Mouse (Mus musculus): ENCODE measurements around the gene Stard5. TPM values are rescaled to one million over a fixed set of nuclear protein-coding genes. Genes with fewer than 3 reads are reported as not detected.

The Stard5 gene
- 11.6 and 12.9 TPM in 2 replicates for polyA plus RNA-seq (2016; fragmentation: Nextera tagmentation; extraction: Ambion mirVana)

DNA sequence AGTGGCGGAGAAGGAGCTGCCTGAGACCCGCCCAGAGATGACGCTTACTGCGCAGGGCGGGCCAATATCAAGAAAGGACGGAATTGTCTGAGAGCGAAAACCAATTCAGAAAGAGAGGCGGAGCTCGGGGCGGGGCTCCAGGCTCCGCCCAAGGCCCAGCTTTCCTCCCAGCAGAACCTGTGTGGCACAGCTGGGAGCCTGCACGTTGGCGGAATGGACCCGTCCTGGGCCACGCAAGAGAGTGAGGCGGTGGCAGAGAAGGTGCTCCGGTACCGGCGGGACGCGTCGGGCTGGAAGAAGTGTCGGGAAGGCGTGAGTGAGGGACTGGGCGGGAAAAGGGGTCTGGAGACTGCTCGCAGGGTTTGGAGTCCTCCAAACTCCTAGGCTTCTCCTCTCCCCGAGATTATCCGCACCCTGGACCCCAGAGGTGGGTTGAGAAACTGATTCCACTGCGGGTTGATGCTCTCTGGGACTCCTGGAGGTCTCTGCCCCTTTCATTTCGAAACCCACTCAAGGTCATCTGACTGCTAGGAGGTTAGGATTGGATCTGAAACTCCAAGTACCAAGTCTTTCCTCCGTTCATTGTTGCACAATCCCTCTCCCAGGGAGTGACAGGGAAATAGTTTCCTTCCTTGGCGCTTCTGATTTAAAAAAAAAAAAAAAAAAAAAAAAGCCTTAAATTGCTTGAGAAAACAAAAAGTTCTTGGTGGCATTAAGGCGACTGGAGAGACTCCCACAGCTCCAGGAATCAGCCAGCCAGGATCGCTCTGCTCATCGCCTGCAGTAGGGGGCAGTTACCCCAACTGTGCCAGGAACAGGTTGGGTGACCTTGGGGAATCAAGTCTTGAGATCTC is at the start of gene Stard5:
Gene Stard5 (plus strand): TSS at position 132 of the 854 bp plus-strand sequence.
- Histone ChIP-seq H3K27me3 (no peaks in the 10 kb centered on the region), H3K4me1 (peaks cover 17% of the 10 kb centered on the region), H3K9me3 (replicated peaks) (no peaks in the 10 kb centered on the region), H3K27ac (peak within 1 kb of the TSS; percentile 52; the same call in 1 of the 2 replicates), H3K4me2 (replicated peaks) (peak within 1 kb of the TSS; percentile 82), H3K9ac (peak within 1 kb of the TSS; percentile 71), H3K4me3 (peak within 1 kb of the TSS; percentile 60), H3K36me3 (no peaks in the 10 kb centered on the region)
- ATAC-seq (ENCODE audit: low FRiP score): peak; percentile 97
- 1% methylated on average over 35 of the region's 35 CpGs for WGBS

DNA sequence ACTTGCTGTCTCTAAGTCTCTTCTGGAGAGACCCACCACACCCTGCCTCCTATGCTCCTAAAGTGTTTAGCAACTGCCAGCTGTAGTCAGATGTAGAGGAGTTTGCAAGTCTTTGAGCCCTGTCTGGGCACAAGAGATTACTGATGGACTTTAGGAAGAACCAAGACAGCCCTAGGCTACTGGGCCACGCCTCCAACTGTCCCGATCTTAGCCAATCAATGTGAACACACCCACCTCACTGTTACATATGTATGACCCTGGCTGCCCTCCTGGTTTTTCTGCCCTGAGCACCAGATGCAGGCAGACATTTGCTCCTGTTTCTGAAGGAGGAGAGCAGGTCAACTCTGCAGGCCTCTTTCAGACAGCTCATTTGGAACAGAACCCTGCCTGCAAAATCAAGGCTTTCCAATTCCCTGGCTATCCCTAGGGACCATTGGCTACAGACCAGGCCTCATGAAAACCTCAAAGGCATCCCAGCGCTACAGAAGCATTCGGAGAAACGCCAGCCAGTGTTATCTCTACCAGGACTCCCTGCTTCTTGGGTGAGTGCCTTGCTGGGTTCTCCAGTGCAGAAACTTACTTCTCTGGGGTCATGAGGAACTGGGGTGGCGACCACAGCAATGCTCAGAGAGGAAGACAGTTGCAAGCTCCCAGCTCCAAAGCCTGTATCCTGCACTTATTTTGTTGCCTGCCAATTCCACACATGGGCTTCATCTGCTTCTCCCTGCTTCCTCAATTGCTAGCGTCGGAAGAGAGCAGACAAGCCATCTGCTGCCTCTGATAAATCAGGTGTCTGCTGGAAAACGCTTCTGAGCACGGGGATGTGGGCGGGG is 46.9 kb upstream of the Stard5 start, which contains the start of gene Tmc3:
Gene Tmc3 (plus strand): TSS at position 289 of the 833 bp plus-strand sequence.
- Histone ChIP-seq H3K4me1 (peaks cover 8% of the 10 kb centered on the region; the same call in 1 of the 2 replicates), H3K9me3 (replicated peaks) (no peaks in the 10 kb centered on the region), H3K4me2 (replicated peaks) (no peak within 1 kb of the TSS), H3K27ac (no peak within 1 kb of the TSS), H3K36me3 (no peaks in the 10 kb centered on the region), H3K4me3 (no peak within 1 kb of the TSS), H3K9ac (no peak within 1 kb of the TSS), H3K27me3 (no peaks in the 10 kb centered on the region)
- WGBS: 53% methylated on average over 11 of the region's 11 CpGs
- ATAC-seq (ENCODE audit: low FRiP score): no peak; the same call in 1 of the 2 replicates

DNA sequence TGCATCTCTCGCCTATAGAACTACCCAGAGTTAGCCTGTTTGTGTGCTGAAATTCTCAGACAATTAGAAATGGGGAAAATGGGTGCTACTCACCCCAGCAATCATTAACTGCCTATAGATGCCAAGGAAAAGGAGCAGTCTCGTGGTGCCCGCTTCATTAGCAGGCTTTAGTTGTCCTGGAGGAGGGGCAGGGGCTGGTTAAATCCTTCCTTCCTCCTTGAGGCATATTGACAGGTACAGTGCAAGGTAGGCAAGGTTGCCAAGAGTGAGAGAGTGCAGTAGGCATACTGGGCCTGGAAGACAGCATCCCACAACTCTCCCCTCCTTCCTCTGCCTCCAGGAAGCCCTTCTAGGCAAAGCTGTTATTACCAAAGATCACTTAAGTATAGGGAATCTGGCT is 37.7 kb upstream of the Stard5 start:
- Histone ChIP-seq H3K9me3 (replicated peaks) (no peaks in the 10 kb centered on the region), H3K36me3 (no peaks in the 10 kb centered on the region), H3K9ac (no peak overlapping the region), H3K4me1 (no peaks in the 10 kb centered on the region), H3K4me2 (replicated peaks) (no peak overlapping the region), H3K27me3 (no peaks in the 10 kb centered on the region), H3K4me3 (no peak overlapping the region), H3K27ac (no peak overlapping the region)
- no peak for ATAC-seq (ENCODE audit: low FRiP score)
- 76% methylated on average over 3 of the region's 3 CpGs for WGBS

DNA sequence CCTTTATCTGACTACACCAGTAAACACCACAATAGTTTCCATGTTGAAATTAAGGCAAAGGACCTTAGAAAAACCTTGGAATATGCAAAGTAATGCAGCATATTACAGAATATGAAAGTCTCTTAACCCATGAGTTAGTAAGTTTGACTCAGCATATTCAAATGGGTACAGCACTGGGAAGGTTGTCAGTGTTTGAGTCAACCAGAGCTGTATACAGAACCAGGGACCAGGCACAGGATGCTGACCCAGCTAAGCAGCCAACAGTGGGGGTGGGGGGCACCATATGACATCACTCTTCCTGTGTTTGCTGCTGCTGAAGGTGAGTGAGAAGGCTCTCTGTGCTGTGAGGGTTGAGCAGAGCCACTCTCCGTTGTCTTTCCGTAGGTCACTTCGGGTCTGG is 34.7 kb upstream of the Stard5 start:
- no peak for ATAC-seq (ENCODE audit: low FRiP score)
- no peak overlapping the region for H3K9ac ChIP-seq
- H3K36me3 ChIP-seq: no peaks in the 10 kb centered on the region
- H3K4me2 ChIP-seq (replicated peaks): no peak overlapping the region
- H3K4me1 ChIP-seq: no peaks in the 10 kb centered on the region
- WGBS: 92% methylated on average over 3 of the region's 3 CpGs
- no peaks in the 10 kb centered on the region for H3K9me3 ChIP-seq (replicated peaks)
- no peak overlapping the region for H3K4me3 ChIP-seq
- no peak overlapping the region for H3K27ac ChIP-seq
- H3K27me3 ChIP-seq: no peaks in the 10 kb centered on the region

DNA sequence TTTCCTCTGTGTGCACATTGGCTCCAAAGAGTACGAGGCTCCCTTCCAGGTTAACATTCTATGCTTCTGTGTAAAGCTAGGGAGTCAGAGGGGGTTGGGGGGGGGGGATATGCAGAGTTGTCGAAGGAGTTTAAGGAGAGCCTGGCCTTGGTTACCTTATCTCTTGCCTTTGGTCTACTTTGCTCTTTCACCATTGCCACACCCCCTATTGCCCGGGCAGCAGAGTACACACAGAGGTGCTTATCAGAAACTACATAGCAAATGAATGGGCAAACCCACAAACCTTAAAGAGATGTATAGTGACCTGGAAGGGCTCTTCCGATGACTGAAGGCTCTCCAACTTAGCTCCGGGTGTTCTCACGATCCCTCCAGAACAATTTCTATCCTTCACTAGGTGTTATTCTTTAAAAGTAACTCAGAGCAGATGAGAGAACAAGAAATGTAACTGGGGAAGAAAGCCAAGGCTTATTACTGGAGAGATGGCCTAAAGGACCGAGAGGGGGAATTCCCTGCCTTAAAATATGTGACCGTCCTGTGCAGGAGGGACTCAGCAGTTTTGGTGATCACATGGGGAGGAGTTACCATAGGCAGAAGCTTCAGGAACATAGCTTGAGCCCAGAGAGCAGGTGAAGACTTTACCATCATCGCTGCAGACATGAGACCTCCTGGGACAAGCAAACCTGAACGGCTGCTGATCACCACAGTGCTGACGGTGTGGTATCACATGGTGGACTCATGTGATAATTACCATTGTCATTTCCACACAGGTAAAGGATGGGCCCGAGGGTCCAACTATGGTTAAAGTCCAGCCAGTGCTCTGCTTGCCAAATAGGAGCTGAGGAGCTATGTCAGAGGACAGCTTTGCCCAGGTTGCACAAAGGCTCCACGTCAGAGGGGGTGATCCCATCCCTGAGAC is 32.5 kb upstream of the Stard5 start:
- no peak for ATAC-seq (ENCODE audit: low FRiP score)
- H3K4me2 ChIP-seq (replicated peaks): no peak overlapping the region
- no peaks in the 10 kb centered on the region for H3K9me3 ChIP-seq (replicated peaks)
- H3K27ac ChIP-seq: no peak overlapping the region
- no peak overlapping the region for H3K9ac ChIP-seq
- no peaks in the 10 kb centered on the region for H3K36me3 ChIP-seq
- 90% methylated on average over 13 of the region's 13 CpGs for WGBS
- 0 out of 2 replicates have a peak, but pooled peaks cover under 1% of the 10 kb centered on the region for H3K4me1 ChIP-seq
- H3K27me3 ChIP-seq: no peaks in the 10 kb centered on the region
- no peak overlapping the region for H3K4me3 ChIP-seq

DNA sequence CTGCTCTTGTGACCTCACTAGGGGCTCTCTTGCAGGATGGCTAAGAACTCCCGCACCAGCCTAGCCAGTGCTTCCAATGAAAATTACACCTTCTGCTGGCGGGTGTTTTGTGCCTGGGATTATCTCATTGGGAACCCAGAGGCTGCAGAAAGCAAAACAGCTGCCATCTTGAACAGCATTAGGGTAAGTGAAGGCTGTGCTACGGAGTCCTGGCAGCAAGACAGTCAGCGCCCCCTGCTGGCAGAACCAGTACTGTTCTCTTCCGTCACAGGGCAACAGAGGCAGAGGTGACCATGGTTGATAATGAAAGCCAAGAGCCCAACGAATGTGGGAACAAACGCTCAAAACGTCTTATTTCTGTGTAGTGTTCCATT is 31.9 kb upstream of the Stard5 start:
- no peaks in the 10 kb centered on the region for H3K9me3 ChIP-seq (replicated peaks)
- no peaks in the 10 kb centered on the region for H3K36me3 ChIP-seq
- WGBS: 58% methylated on average over 8 of the region's 8 CpGs
- no peak for ATAC-seq (ENCODE audit: low FRiP score)
- no peaks in the 10 kb centered on the region for H3K27me3 ChIP-seq
- H3K27ac ChIP-seq: no peak overlapping the region
- no peak overlapping the region for H3K4me3 ChIP-seq
- 0 out of 2 replicates have a peak, but pooled peaks cover 3% of the 10 kb centered on the region for H3K4me1 ChIP-seq
- H3K4me2 ChIP-seq (replicated peaks): no peak overlapping the region
- no peak overlapping the region for H3K9ac ChIP-seq

DNA sequence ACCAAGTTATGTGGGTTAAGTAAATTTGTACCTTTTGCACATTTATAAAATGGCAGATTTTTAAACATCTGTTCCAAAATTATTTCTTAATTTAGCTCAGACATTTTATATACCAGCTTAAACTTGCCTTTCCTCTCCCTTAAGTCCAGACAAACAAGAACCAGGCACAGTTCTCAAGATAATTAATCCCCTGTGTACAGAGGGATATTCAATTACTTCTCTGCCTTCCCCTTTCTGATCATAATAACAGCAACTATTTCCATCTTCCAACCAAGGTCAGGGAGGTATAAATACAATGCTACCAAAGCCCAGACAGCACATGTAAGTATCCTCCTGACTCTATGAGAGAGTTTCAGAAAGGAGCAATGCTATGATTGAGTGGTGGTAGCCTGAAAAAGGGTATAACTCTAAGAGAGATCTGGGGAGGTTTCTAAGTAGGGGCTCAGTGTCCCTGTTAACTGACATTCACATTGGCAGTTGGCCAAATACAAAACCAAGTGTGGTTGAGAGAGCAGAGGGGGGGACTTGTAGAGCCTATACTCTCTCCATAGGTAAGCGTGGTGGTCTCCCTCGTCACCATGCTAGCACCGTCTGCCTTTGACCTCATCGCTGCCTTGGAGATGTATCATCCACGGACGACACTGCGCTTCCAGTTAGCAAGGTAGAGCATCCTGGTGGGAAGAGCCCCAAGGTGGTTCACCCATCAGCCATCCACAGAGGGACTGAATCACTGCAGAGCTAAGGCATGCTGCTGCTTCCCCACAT is 27.4 kb upstream of the Stard5 start:
- Histone ChIP-seq H3K27me3 (no peaks in the 10 kb centered on the region), H3K9me3 (replicated peaks) (no peaks in the 10 kb centered on the region), H3K4me3 (no peak overlapping the region), H3K36me3 (no peaks in the 10 kb centered on the region), H3K9ac (no peak overlapping the region), H3K27ac (no peak overlapping the region), H3K4me1 (0 out of 2 replicates have a peak, but pooled peaks cover 3% of the 10 kb centered on the region), H3K4me2 (replicated peaks) (no peak overlapping the region)
- no peak for ATAC-seq (ENCODE audit: low FRiP score)
- 92% methylated on average over 7 of the region's 7 CpGs for WGBS

DNA sequence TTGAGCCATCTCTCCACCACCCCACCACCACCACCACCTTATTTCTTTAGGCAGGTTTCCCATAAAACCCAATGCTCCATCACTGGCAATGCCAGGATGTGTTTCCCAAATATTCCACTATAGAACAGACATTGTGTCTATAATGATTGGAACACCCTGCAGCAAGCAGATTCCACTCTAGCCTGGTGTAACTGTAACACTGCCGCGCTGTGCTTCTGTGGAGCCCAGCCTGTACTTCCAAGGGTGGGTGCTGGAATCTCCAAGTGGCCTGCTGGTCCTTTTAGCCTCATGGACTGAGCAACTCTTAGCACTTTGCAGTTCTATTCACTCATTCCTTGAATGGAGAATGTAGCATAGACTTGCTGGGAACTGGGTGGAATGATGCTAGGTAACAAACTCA is 25.0 kb upstream of the Stard5 start:
- H3K9me3 ChIP-seq (replicated peaks): no peaks in the 10 kb centered on the region
- H3K4me1 ChIP-seq: 0 out of 2 replicates have a peak, but pooled peaks cover 3% of the 10 kb centered on the region
- WGBS: 93% methylated on average over 2 of the region's 2 CpGs
- H3K36me3 ChIP-seq: no peaks in the 10 kb centered on the region
- H3K9ac ChIP-seq: no peak overlapping the region
- H3K27me3 ChIP-seq: no peaks in the 10 kb centered on the region
- no peak for ATAC-seq (ENCODE audit: low FRiP score)
- no peak overlapping the region for H3K4me3 ChIP-seq
- H3K4me2 ChIP-seq (replicated peaks): no peak overlapping the region
- no peak overlapping the region for H3K27ac ChIP-seq

DNA sequence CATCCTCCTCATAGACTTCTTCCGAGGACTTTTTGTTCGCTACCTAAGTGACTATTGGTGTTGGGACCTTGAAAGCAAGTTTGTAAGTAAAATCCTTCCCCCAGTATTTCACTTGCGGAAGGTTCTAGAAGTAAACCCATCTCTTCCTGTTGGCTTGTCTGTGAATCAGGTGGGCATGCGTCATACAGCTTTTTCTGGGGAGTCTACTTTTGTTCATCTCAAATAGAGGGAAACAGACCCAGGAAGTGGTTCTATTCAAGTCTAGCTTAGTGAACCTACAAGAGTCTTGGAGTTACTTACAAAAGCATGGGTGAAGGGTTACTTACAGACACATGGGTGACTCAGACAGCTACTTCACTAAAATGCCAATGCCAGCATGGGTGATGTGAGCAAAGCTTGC is 21.9 kb upstream of the Stard5 start:
- Histone ChIP-seq H3K27me3 (no peaks in the 10 kb centered on the region), H3K27ac (no peak overlapping the region), H3K36me3 (no peaks in the 10 kb centered on the region), H3K9ac (no peak overlapping the region), H3K4me2 (replicated peaks) (no peak overlapping the region), H3K9me3 (replicated peaks) (no peaks in the 10 kb centered on the region), H3K4me3 (no peak overlapping the region), H3K4me1 (no peaks in the 10 kb centered on the region)
- WGBS: 97% methylated on average over 4 of the region's 4 CpGs
- ATAC-seq (ENCODE audit: low FRiP score): no peak

DNA sequence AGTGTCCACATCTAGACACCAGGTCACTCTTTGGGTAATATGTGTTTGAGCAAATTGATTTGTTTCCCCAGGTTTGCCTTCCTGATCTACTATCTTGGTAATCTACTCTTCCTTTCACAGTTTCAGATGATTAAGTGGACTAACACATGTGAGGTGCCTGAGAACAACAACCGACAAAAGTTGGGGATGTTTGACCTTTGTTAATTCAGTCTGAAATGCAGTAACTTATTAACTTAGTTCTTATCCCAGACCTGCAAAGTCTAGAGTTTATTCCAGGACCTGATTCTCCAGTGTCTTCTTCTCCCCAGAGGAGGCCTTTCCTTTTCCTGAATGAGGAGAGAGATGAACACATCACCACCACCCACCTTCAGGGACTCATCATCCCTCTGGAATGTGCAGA is 19.9 kb upstream of the Stard5 start:
- no peak overlapping the region for H3K4me3 ChIP-seq
- H3K9me3 ChIP-seq (replicated peaks): no peaks in the 10 kb centered on the region
- no peaks in the 10 kb centered on the region for H3K27me3 ChIP-seq
- H3K27ac ChIP-seq: no peak overlapping the region
- H3K9ac ChIP-seq: no peak overlapping the region
- H3K36me3 ChIP-seq: no peaks in the 10 kb centered on the region
- no peaks in the 10 kb centered on the region for H3K4me1 ChIP-seq
- no peak for ATAC-seq (ENCODE audit: low FRiP score)
- no peak overlapping the region for H3K4me2 ChIP-seq (replicated peaks)
- 94% methylated on average over 1 of the region's 1 CpGs for WGBS

DNA sequence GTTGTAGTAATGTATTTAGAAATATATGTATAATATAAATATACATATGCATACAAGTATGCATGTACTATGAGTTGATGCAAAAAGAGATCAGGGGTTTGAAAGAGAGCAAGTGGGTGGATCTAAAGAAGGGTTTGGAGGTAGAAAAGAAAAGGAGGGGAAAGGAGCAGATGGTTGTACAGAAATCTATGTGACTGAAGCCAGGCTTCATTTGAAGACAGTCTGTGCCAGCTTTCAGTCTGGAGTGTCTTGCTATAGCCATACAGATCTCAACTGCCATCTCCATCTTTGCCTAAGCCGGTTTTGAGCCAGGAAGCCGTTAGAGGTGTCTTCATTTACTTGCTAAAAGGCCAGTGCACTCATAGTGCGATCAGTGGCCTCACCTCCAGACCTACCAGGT is 16.5 kb upstream of the Stard5 start:
- no peak for ATAC-seq (ENCODE audit: low FRiP score)
- 97% methylated on average over 3 of the region's 3 CpGs for WGBS
- Histone ChIP-seq H3K4me2 (replicated peaks) (no peak overlapping the region), H3K4me1 (no peaks in the 10 kb centered on the region), H3K9me3 (replicated peaks) (no peaks in the 10 kb centered on the region), H3K27ac (no peak overlapping the region), H3K27me3 (no peaks in the 10 kb centered on the region), H3K4me3 (no peak overlapping the region), H3K36me3 (no peaks in the 10 kb centered on the region), H3K9ac (no peak overlapping the region)

All from hindbrain, embryonic 12.5 days (tissue).